ENCODE assay signal across 33 mouse cellular contexts in genomic region chr16:25826016-25826415, GRCm38 (mm10).
DNase-seq lines count a peak whose midpoint lies in the region; ATAC-seq and TF ChIP-seq lines count a peak whose summit lies in the region.
"Had no signal": no experiment of that assay in that cellular context is flagged by ENCODE, and none has a peak within 500 bp of the region (broad histone marks: within the 10 kb centered on the region; RNA-seq: fewer than 3 reads in every experiment).

No protein-coding gene starts in this region.

- no peak overlapping the region for H3K4me3 ChIP-seq in gastrocnemius, adult 2 months
- H3K4me3 ChIP-seq in embryonic facial prominence, embryonic 10.5 days = no peak overlapping the region
- no peak overlapping the region for H3K4me3 ChIP-seq in embryonic facial prominence, embryonic 15.5 days (replicated peaks)
- no peak overlapping the region for H3K4me3 ChIP-seq in stomach, postnatal 0 days (ENCODE audit: low read depth, low read length)
- H3K4me3 ChIP-seq: forebrain, embryonic 10.5 days; forebrain, embryonic 13.5 days; heart, embryonic 12.5 days; heart, embryonic 15.5 days; hindbrain, embryonic 10.5 days had no signal

- no peaks in the 10 kb centered on the region for H3K27me3 ChIP-seq in embryonic facial prominence, embryonic 10.5 days (replicated peaks; ENCODE audit: low read depth, poor library complexity, severe bottlenecking)
- no peaks in the 10 kb centered on the region for H3K27me3 ChIP-seq in embryonic facial prominence, embryonic 15.5 days
- no peaks in the 10 kb centered on the region for H3K27me3 ChIP-seq in stomach, postnatal 0 days (ENCODE audit: control insufficient read depth, insufficient read depth, low read length)
- H3K27me3 ChIP-seq: CH12.LX; forebrain, embryonic 13.5 days; heart, embryonic 12.5 days; heart, embryonic 15.5 days; Patski had no signal

- 67% methylated on average over 7 of the region's 7 CpGs for WGBS in embryonic facial prominence, embryonic 10.5 days
- 33% methylated on average over 7 of the region's 7 CpGs for WGBS in embryonic facial prominence, embryonic 15.5 days
- WGBS in stomach, postnatal 0 days = 61% methylated on average over 7 of the region's 7 CpGs

- H3K4me2 ChIP-seq in embryonic facial prominence, embryonic 15.5 days (replicated peaks) = no peak overlapping the region
- H3K4me2 ChIP-seq in stomach, postnatal 0 days (replicated peaks; ENCODE audit: low read depth) = no peak overlapping the region
- H3K4me2 ChIP-seq: forebrain, embryonic 13.5 days; heart, embryonic 12.5 days; heart, embryonic 15.5 days; hindbrain, embryonic 14.5 days had no signal

- ATAC-seq in embryonic facial prominence, embryonic 15.5 days (ENCODE audit: insufficient number of reproducible peaks, low FRiP score, low TSS enrichment, low read depth) = no peak
- ATAC-seq in stomach, postnatal 0 days (ENCODE audit: low FRiP score, low TSS enrichment) = no peak
- ATAC-seq: forebrain, embryonic 13.5 days; forebrain, embryonic 16.5 days; hindbrain, postnatal 0 days; inflammation-experienced regulatory T-cells, adult 6 months; intestine, embryonic 16.5 days; Patski had no signal

- intact Hi-C loops in gastrocnemius, adult 2 months (cut with DNase I) = loop anchor here (5.0 to 10.0 kb wide), 3 partner anchors 139 to 381 kb away; no protein-coding TSS in a partner anchor

- no peak for TF ChIP-seq EP300 in stomach, postnatal 0 days (optimal IDR thresholded peaks at IDR 0.05)

- no peak for TF ChIP-seq CTCF in gastrocnemius, adult 2 months (IDR thresholded peaks at IDR 0.05)
- no peak for TF ChIP-seq CTCF in stomach, postnatal 0 days (IDR thresholded peaks at IDR 0.05; ENCODE audit: low read depth)

- peak; percentile 81 for DNase-seq in gastrocnemius, adult 2 months
- no peak for DNase-seq in gastrocnemius, postnatal 4 days (ENCODE audit: low spot score in 2 of 2)
- peak; percentile 25 for DNase-seq in embryonic facial prominence, embryonic 10.5 days (ENCODE audit: low spot score)
- DNase-seq in gastrocnemius, postnatal 25 days = peak; percentile 73
- DNase-seq in natural killer cell, adult 2 months (ENCODE audit: low spot score in 2 of 2) = no peak
- DNase-seq in heart, adult 9 months (ENCODE audit: low spot score in 2 of 2) = no peak
- no peak for DNase-seq in stomach, postnatal 0 days (ENCODE audit: low spot score)
- DNase-seq: adrenal gland, postnatal 10 days; adrenal gland, postnatal 36 days; B cell, adult 2 months; cerebellum, adult 11-12 months; cerebellum, adult 8-10 months; cerebellum, postnatal 10 days; cerebellum, postnatal 36 days; embryo, embryonic 11 days; heart, adult 11 months; heart, postnatal 10 days; heart, postnatal 36 days; kidney, adult 18-20 months had no signal

- H3K9me3 ChIP-seq in embryonic facial prominence, embryonic 10.5 days = no peaks in the 10 kb centered on the region
- H3K9me3 ChIP-seq in embryonic facial prominence, embryonic 15.5 days (replicated peaks) = no peaks in the 10 kb centered on the region
- H3K9me3 ChIP-seq in stomach, postnatal 0 days (ENCODE audit: control insufficient read depth, low read length) = no peaks in the 10 kb centered on the region
- H3K9me3 ChIP-seq: forebrain, embryonic 10.5 days; forebrain, embryonic 13.5 days; G1E; heart, embryonic 12.5 days; heart, embryonic 15.5 days; hindbrain, embryonic 10.5 days had no signal

- no peak overlapping the region for H3K9ac ChIP-seq in embryonic facial prominence, embryonic 15.5 days
- H3K9ac ChIP-seq in stomach, postnatal 0 days (ENCODE audit: low read length) = no peak overlapping the region
- H3K9ac ChIP-seq: forebrain, embryonic 13.5 days; heart, embryonic 12.5 days; heart, embryonic 15.5 days; hindbrain, embryonic 14.5 days had no signal

- peak overlapping the region; percentile 89 for H3K27ac ChIP-seq in gastrocnemius, adult 2 months
- no peak overlapping the region; the same call in 1 of the 2 replicates for H3K27ac ChIP-seq in embryonic facial prominence, embryonic 10.5 days (replicated peaks)
- H3K27ac ChIP-seq in embryonic facial prominence, embryonic 15.5 days (replicated peaks) = 0 out of 2 replicates have a peak overlapping the region, but pooled peaks have one; percentile 13
- H3K27ac ChIP-seq in stomach, postnatal 0 days (replicated peaks) = no peak overlapping the region
- H3K27ac ChIP-seq: forebrain, embryonic 10.5 days; forebrain, embryonic 13.5 days; heart, embryonic 15.5 days; hindbrain, embryonic 10.5 days; hindbrain, embryonic 14.5 days; hindbrain, postnatal 0 days had no signal

- H3K36me3 ChIP-seq in embryonic facial prominence, embryonic 10.5 days (replicated peaks) = no peaks in the 10 kb centered on the region
- no peaks in the 10 kb centered on the region for H3K36me3 ChIP-seq in embryonic facial prominence, embryonic 15.5 days
- H3K36me3 ChIP-seq in stomach, postnatal 0 days (ENCODE audit: control insufficient read depth, insufficient read depth, low read length) = no peaks in the 10 kb centered on the region
- H3K36me3 ChIP-seq: forebrain, embryonic 10.5 days; G1E; heart, embryonic 12.5 days; heart, embryonic 15.5 days; hindbrain, embryonic 10.5 days had no signal

- H3K4me1 ChIP-seq in embryonic facial prominence, embryonic 10.5 days = no peaks in the 10 kb centered on the region
- H3K4me1 ChIP-seq in embryonic facial prominence, embryonic 15.5 days = no peaks in the 10 kb centered on the region
- H3K4me1 ChIP-seq in stomach, postnatal 0 days (replicated peaks; ENCODE audit: control insufficient read depth, insufficient read depth) = no peaks in the 10 kb centered on the region
- H3K4me1 ChIP-seq: forebrain, embryonic 10.5 days; forebrain, embryonic 13.5 days; heart, embryonic 12.5 days; heart, embryonic 15.5 days; hindbrain, embryonic 10.5 days had no signal

Comparison
In these comparisons a context has a peak if more than half of its experiments do, and no peak if none do; other contexts are left out.
1. DNase-seq: peak in gastrocnemius, adult 2 months (single experiment), embryonic facial prominence, embryonic 10.5 days (single experiment) and gastrocnemius, postnatal 25 days (single experiment); none in gastrocnemius, postnatal 4 days (0 of 2), natural killer cell, adult 2 months (0 of 2), heart, adult 9 months (0 of 2) and stomach, postnatal 0 days (single experiment).
2. H3K27ac ChIP-seq: peak in gastrocnemius, adult 2 months (single experiment) and embryonic facial prominence, embryonic 15.5 days (single experiment); none in embryonic facial prominence, embryonic 10.5 days (single experiment) and stomach, postnatal 0 days (single experiment).